Mouse (Mus musculus) thymus, postnatal 14 days (tissue): ENCODE data around the gene Zdhhc1.

Experiments
- DNase-seq: peaks from one replicate; pipeline ENCODE4 v3.0.0; 2021

Zdhhc1 gene

GRCm38 (mm10) chr8:105451903-105452603 lies 44.6 kb downstream of the Zdhhc1 start:
- DNase-seq, result no peak

DNA sequence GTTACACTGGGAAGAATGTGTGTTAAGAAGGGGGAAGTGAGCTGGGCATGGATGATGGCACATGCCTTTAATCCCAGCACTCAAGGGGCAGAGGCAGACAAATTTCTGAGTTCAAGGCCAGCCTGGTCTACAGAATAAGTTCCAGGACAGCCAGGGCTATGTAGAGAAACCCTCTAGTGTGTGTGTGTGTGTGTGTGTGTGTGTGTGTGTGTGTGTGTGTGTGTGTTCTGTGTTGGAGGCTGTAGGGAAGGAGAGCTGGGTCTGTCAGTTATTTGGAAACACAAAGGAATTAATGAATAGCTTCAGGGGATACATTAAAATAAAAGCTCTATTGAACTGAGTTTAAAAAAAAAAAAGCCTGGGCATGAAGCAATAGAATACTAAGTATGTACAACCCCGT lies 45.7 kb downstream of the Zdhhc1 start:
- DNase-seq, result no peak

- DNase-seq, result no peak
Measured at GRCm38 (mm10) chr8:105448596-105448995, 48.1 kb downstream of the Zdhhc1 start.

- DNase-seq, result no peak
Measured at GRCm38 (mm10) chr8:105448188-105448587, 48.5 kb downstream of the Zdhhc1 start.

DNA sequence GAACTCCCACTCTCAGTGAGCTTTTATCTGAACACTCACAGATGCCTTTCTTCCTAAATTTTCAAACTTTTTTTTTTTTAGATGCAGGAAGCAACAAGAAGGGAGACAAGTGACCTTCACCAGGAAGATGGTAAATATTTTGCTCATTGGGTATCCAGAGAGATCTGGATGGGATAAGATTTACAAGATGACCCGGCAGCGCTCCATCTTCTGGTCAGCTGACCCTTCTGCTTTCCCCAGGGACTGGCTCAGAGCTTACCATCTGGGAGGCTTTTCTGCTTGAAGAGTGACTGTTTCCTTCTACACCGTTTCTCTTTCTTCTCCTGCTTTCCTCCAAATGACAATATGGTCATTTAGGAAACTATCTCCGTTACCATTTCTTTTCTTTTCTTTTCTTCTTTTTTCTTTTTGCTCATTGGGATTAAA lies 50.6 kb downstream of the Zdhhc1 start:
- DNase-seq, result no peak

DNA sequence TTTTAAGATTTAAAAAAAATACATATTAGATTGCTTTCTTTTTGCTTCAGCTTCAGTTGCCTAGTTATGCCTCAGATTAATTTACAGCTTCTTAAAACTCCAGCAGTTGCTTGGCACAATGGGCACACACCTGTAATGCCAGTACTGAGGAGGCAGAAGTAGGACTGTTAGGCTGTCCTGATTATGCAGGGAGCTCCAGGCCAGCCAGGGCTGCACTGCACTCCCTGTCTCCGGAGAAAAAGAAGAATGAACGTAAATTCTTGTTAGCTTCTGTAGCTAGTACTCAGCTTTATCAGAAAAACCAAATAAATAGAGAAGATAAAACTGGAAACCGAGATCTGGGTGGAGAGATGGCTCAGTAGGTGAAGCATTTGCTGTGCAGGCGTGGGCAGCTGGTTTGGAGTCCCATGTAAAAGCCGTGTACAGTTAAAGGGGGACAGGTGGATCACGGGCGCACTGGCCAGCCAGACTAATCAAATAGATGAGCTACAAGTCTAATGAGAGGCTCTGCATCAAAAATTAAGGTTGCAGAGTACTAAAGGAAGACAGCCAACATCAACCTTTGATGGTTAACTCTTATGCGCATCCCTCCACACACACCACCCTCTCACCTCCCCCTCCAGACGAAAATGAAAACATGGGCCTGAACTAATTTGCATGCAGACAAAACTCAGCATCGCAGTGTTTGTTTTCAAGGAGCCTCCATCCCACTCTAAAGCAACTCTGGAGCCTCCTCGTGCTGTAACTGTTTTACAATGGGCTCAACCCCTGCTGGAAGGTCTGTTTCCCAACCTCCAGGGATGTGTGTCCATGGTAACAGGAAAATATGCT lies 51.2 kb downstream of the Zdhhc1 start:
- no peak for DNase-seq

DNA sequence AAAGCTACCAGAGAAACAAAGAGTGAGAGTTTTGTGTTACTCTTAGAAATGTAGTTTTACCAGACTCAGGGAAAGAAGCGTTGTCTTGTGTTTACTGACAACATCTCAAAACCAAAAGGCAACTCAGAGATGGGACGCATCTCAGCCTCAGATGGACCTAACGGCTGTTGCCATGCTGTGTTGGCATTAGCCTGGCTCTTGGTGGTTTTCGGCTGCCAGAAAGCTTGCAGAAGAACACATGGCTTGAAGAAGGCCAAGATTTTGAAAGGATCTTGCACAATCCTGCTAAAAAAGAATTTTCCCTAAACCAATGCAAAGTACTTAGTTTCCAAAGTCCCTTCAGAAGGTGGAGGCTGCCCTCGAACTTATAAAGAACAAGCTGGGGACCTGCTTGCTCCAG lies 54.0 kb downstream of the Zdhhc1 start:
- DNase-seq, result no peak

DNA sequence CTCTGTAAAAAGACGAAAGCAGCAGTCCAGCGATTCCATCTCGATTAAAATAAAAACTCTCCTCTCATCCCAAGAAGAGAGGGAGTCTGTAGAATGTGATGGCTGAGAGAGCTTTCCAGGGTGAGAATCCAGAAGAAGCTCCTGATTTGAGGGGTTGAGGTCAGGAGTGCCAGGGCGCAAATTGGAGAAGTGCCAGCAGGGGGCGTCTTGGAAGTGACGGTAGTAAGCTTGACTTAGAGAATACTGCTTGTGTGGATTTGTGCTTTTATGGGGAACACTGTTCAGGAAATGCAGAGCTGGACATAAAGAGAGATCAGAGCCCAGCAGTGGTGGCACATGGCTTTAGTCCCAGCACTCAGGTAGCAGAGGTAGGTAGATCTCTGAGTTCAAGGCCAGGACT lies 55.3 kb downstream of the Zdhhc1 start:
- peak; percentile 62 for DNase-seq

DNA sequence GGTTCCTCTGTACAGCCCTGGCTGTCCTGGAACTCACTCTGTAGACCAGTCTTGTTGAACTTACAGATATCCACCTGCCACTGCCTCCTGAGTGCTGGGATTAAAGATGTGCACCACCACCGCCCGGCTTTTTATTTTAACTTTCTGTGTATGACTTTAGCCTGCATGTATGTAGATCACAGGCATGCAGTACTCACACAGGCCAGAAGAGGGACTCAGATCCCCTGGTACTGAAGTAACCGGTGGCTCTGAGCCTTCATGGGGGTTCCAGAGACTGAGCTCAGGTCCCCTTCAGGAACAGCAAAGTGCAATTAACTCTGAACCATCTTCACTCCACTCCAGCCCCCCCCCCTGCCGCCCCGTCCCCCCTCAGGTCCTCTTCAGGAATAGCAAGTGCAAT lies 57.8 kb downstream of the Zdhhc1 start:
- peak; percentile 66 for DNase-seq

GRCm38 (mm10) chr8:105437078-105437748 lies 59.5 kb downstream of the Zdhhc1 start:
- no peak for DNase-seq

DNA sequence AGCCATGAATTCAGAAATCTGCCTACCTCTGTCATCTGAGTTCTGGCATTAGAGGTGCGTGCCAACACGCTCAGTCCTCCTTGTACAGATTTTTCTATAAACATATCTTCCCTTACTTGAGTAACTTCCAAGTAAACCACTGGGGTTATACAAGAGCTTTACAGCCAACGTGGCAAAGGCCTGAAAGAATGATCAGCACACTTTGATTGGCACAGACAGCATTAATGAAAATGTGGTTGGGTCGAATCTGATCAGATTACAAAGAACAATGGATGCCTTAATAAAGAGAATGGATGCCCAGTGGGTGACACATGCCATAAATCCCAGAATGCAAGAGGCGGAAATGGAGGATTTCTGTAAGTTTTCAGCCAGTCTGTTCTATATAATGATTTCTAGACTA lies 60.5 kb downstream of the Zdhhc1 start:
- DNase-seq, result no peak

DNA sequence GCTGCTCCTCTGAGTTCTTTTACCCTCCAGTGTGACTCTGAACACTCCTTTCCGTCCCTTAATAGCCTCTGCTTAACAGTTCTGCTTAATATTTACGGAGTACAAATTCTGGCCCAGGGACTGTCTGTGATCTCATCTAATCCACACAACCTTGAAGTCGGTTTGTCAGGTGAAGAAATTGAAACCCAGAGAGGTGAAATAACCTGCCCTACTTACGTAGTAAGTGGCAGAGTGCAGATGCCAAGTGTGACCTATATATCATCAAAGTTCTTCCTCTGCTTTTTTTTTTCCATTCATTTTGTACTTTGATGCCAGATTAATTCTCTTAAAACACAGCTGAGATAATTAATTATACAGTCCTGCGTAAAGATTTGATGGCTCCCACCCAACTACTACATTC lies 62.6 kb downstream of the Zdhhc1 start:
- DNase-seq, result peak; percentile 9

DNA sequence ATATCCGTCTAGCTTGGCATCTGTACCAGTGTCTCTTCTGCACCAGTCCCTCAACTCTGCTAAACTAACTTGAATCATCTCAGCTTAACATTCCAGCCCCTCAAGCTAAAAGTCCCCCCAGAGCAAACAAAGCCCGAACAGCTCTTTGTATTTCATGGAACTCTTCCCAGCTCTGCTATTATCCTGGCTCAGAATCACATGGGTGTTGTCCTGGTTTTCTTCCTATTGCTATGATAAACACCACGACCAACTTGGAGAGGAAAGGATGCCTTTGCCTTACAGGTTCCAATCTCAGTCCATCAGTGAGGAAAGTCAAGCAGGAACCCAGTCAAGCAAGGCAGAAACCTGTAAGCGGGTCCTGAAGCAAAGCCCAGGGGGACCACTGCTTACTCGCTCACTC lies 63.2 kb downstream of the Zdhhc1 start:
- DNase-seq, result no peak

DNA sequence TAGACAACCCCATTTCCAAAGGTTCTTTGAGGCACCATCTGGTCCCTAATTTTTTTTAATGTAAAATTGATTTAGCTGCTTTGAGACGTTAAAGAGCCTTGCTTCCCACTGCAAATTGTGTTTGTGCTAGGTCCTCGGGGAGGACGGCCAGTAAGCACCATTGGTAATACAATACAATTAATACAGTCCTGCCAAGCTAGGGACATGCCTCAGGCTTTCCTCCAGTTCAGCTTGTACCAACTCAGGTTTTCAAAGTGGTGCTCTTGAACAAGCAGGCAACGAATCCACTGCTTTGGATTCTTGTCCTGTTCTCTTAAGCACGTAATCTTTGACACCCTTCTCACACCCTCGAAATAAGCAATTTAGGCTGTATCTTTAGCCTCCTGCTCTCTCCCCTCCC lies 63.7 kb downstream of the Zdhhc1 start:
- DNase-seq, result no peak

DNA sequence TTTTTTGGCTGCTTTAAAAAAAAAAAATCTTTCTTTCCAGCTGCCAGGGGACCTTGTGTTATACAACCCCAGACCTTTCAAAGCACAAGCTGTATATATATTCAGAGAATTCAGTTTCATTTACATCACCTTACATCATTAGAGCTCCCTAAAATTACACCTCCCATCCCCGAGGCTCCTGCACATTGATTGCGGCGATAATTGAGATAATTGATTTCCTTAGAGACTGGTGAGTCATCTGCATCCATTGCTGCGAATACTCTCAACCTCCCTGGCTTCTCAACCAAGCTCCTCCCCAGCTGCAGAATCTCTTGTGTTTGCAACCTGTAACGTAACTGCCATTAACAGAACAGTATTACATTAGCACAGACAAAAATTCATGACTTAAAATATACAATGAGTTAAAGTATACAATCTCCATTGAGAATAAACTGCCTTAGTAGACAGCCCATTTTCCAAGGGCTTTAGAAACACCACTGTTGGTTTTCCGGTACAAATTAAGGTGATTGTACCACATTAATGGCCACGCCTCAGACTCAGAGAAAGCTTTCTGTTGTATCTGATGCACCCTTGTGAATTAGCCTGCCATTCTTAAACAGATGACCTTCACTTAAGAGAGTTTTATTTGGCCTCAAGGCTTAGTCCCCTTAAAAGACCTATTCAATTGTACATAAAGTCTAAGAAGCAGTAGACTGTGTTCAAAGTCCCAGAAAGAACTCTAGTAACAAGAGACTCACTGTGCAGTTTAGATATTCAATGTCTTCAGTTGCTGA lies 64.8 kb downstream of the Zdhhc1 start:
- no peak for DNase-seq

DNA sequence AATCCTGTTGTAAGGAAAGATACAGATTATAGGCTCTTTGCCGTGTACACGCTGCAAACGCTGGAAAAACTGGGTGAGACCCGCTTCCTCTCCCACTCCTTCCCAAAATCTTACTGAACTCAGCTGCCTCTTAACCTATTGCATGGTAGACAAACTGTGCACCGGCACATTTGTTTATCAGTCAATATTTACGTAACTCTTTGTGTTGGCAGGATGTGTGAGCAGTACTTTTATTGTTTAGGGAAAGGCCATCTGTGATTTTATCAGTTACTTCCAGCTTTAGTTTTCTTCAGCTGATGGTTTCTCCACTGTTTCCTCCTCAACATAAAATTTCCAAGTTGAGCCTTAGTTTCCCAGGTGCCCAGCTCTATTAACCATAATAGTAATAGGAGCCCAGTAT lies 69.8 kb downstream of the Zdhhc1 start:
- no peak for DNase-seq
